Mouse (Mus musculus): ENCODE measurements around the gene Gm49368. TPM values are rescaled to one million over a fixed set of nuclear protein-coding genes. Genes with fewer than 3 reads are reported as not detected.
"Not testable (repeated sequence)": the region's sequence is repeated elsewhere in the genome, so short reads cannot be mapped to it uniquely, and the experiment has no call there.

Gene Gm49368
- not detected in 2 replicates for polyA plus RNA-seq (2014; fragmentation: Nextera tagmentation; extraction: Ambion mirVana)

- 93% methylated on average over 7 of the region's 7 CpGs for WGBS
- H3K4me2 ChIP-seq (replicated peaks), result no peak within 1 kb of the TSS
- H3K4me1 ChIP-seq (replicated peaks; ENCODE audit: control insufficient read depth, insufficient read depth, low read length), result no peaks in the 10 kb centered on the region
- DNase-seq (ENCODE audit: low spot score) (no peak), ATAC-seq (ENCODE audit: low FRiP score) (no peak)
- H3K9ac ChIP-seq, result no peak within 1 kb of the TSS
- no peak within 1 kb of the TSS for H3K27ac ChIP-seq
- H3K36me3 ChIP-seq (replicated peaks; ENCODE audit: control insufficient read depth, insufficient read depth), result no peaks in the 10 kb centered on the region
- H3K27me3 ChIP-seq (ENCODE audit: control insufficient read depth, insufficient read depth, low read length), result no peaks in the 10 kb centered on the region
- no peaks in the 10 kb centered on the region for H3K9me3 ChIP-seq (ENCODE audit: control insufficient read depth, low read length)
- H3K4me3 ChIP-seq (replicated peaks; ENCODE audit: low read length), result no peak within 1 kb of the TSS
Measured at GRCm38 (mm10) chr7:128062456-128062855, at the start of gene Gm49368, which contains the start of gene Itgam. Gene Gm49368 (plus strand): TSS chr7:128062683. Gene Itgam (plus strand): TSS chr7:128062640.

GRCm38 (mm10) chr7:128013116-128013515 lies 49.4 kb upstream of the Gm49368 start:
- WGBS, result 91% methylated on average over 13 of the region's 13 CpGs
- Histone ChIP-seq H3K4me1 (replicated peaks; ENCODE audit: control insufficient read depth, insufficient read depth, low read length) (no peaks in the 10 kb centered on the region), H3K9me3 (ENCODE audit: control insufficient read depth, low read length) (no peaks in the 10 kb centered on the region), H3K27me3 (ENCODE audit: control insufficient read depth, insufficient read depth, low read length) (no peaks in the 10 kb centered on the region), H3K4me3 (replicated peaks; ENCODE audit: low read length) (no peak overlapping the region), H3K4me2 (replicated peaks) (no peak overlapping the region), H3K9ac (no peak overlapping the region), H3K27ac (no peak overlapping the region), H3K36me3 (replicated peaks; ENCODE audit: control insufficient read depth, insufficient read depth) (no peaks in the 10 kb centered on the region)
- DNase-seq (ENCODE audit: low spot score) (no peak), ATAC-seq (ENCODE audit: low FRiP score) (no peak)

GRCm38 (mm10) chr7:128016134-128016533 lies 46.3 kb upstream of the Gm49368 start:
- H3K9me3 ChIP-seq (ENCODE audit: control insufficient read depth, low read length); H3K27ac ChIP-seq; H3K4me2 ChIP-seq (replicated peaks); H3K27me3 ChIP-seq (ENCODE audit: control insufficient read depth, insufficient read depth, low read length); H3K9ac ChIP-seq; H3K36me3 ChIP-seq (replicated peaks; ENCODE audit: control insufficient read depth, insufficient read depth); H3K4me1 ChIP-seq (replicated peaks; ENCODE audit: control insufficient read depth, insufficient read depth, low read length); DNase-seq (ENCODE audit: low spot score); ATAC-seq (ENCODE audit: low FRiP score); H3K4me3 ChIP-seq (replicated peaks; ENCODE audit: low read length): not testable (repeated sequence)
- WGBS, result 85% methylated on average over 5 of the region's 5 CpGs

- no peak overlapping the region for H3K4me2 ChIP-seq (replicated peaks)
- no peak overlapping the region for H3K27ac ChIP-seq
- H3K27me3 ChIP-seq (ENCODE audit: control insufficient read depth, insufficient read depth, low read length), result no peaks in the 10 kb centered on the region
- DNase-seq (ENCODE audit: low spot score) (no peak), ATAC-seq (ENCODE audit: low FRiP score) (no peak)
- H3K4me3 ChIP-seq (replicated peaks; ENCODE audit: low read length), result no peak overlapping the region
- H3K9me3 ChIP-seq (ENCODE audit: control insufficient read depth, low read length), result no peaks in the 10 kb centered on the region
- H3K9ac ChIP-seq, result no peak overlapping the region
- H3K36me3 ChIP-seq (replicated peaks; ENCODE audit: control insufficient read depth, insufficient read depth), result no peaks in the 10 kb centered on the region
- 91% methylated on average over 6 of the region's 6 CpGs for WGBS
- no peaks in the 10 kb centered on the region for H3K4me1 ChIP-seq (replicated peaks; ENCODE audit: control insufficient read depth, insufficient read depth, low read length)
Measured at GRCm38 (mm10) chr7:128016650-128017049, 45.8 kb upstream of the Gm49368 start.

GRCm38 (mm10) chr7:128018275-128018674 lies 44.2 kb upstream of the Gm49368 start:
- ATAC-seq (ENCODE audit: low FRiP score), result no peak
- DNase-seq (ENCODE audit: low spot score), result no peak
- Histone ChIP-seq H3K27me3 (ENCODE audit: control insufficient read depth, insufficient read depth, low read length) (no peaks in the 10 kb centered on the region), H3K9me3 (ENCODE audit: control insufficient read depth, low read length) (no peaks in the 10 kb centered on the region), H3K4me1 (replicated peaks; ENCODE audit: control insufficient read depth, insufficient read depth, low read length) (no peaks in the 10 kb centered on the region), H3K27ac (no peak overlapping the region), H3K4me2 (replicated peaks) (no peak overlapping the region), H3K36me3 (replicated peaks; ENCODE audit: control insufficient read depth, insufficient read depth) (no peaks in the 10 kb centered on the region), H3K4me3 (replicated peaks; ENCODE audit: low read length) (no peak overlapping the region), H3K9ac (no peak overlapping the region)
- 93% methylated on average over 3 of the region's 3 CpGs for WGBS

GRCm38 (mm10) chr7:128019187-128019586 lies 43.3 kb upstream of the Gm49368 start:
- no peaks in the 10 kb centered on the region for H3K36me3 ChIP-seq (replicated peaks; ENCODE audit: control insufficient read depth, insufficient read depth)
- no peaks in the 10 kb centered on the region for H3K4me1 ChIP-seq (replicated peaks; ENCODE audit: control insufficient read depth, insufficient read depth, low read length)
- DNase-seq (ENCODE audit: low spot score), result no peak
- ATAC-seq (ENCODE audit: low FRiP score), result no peak
- H3K27ac ChIP-seq, result no peak overlapping the region
- no peak overlapping the region for H3K9ac ChIP-seq
- no peak overlapping the region for H3K4me3 ChIP-seq (replicated peaks; ENCODE audit: low read length)
- H3K4me2 ChIP-seq (replicated peaks), result no peak overlapping the region
- 85% methylated on average over 2 of the region's 2 CpGs for WGBS
- no peaks in the 10 kb centered on the region for H3K9me3 ChIP-seq (ENCODE audit: control insufficient read depth, low read length)
- no peaks in the 10 kb centered on the region for H3K27me3 ChIP-seq (ENCODE audit: control insufficient read depth, insufficient read depth, low read length)

- no peak overlapping the region for H3K4me3 ChIP-seq (replicated peaks; ENCODE audit: low read length)
- ATAC-seq (ENCODE audit: low FRiP score) (no peak), DNase-seq (ENCODE audit: low spot score) (no peak)
- no peaks in the 10 kb centered on the region for H3K36me3 ChIP-seq (replicated peaks; ENCODE audit: control insufficient read depth, insufficient read depth)
- H3K27ac ChIP-seq, result no peak overlapping the region
- H3K4me2 ChIP-seq (replicated peaks), result no peak overlapping the region
- no peaks in the 10 kb centered on the region for H3K4me1 ChIP-seq (replicated peaks; ENCODE audit: control insufficient read depth, insufficient read depth, low read length)
- H3K9me3 ChIP-seq (ENCODE audit: control insufficient read depth, low read length), result no peaks in the 10 kb centered on the region
- 66% methylated on average over 8 of the region's 8 CpGs for WGBS
- no peaks in the 10 kb centered on the region for H3K27me3 ChIP-seq (ENCODE audit: control insufficient read depth, insufficient read depth, low read length)
- no peak overlapping the region for H3K9ac ChIP-seq
Measured at GRCm38 (mm10) chr7:128022974-128023373, 39.5 kb upstream of the Gm49368 start.

- H3K36me3 ChIP-seq (replicated peaks; ENCODE audit: control insufficient read depth, insufficient read depth), result no peaks in the 10 kb centered on the region
- no peak for ATAC-seq (ENCODE audit: low FRiP score)
- H3K27ac ChIP-seq, result no peak overlapping the region
Measured at GRCm38 (mm10) chr7:128023565-128023964, 38.9 kb upstream of the Gm49368 start.

GRCm38 (mm10) chr7:128024364-128024763 lies 38.1 kb upstream of the Gm49368 start:
- no peak overlapping the region for H3K4me2 ChIP-seq (replicated peaks)
- no peak overlapping the region for H3K4me3 ChIP-seq (replicated peaks; ENCODE audit: low read length)
- no peaks in the 10 kb centered on the region for H3K36me3 ChIP-seq (replicated peaks; ENCODE audit: control insufficient read depth, insufficient read depth)
- DNase-seq (ENCODE audit: low spot score) (no peak), ATAC-seq (ENCODE audit: low FRiP score) (no peak)
- H3K27me3 ChIP-seq (ENCODE audit: control insufficient read depth, insufficient read depth, low read length), result no peaks in the 10 kb centered on the region
- H3K9me3 ChIP-seq (ENCODE audit: control insufficient read depth, low read length), result no peaks in the 10 kb centered on the region
- no peak overlapping the region for H3K27ac ChIP-seq
- H3K4me1 ChIP-seq (replicated peaks; ENCODE audit: control insufficient read depth, insufficient read depth, low read length), result no peaks in the 10 kb centered on the region
- 96% methylated on average over 9 of the region's 9 CpGs for WGBS
- H3K9ac ChIP-seq, result no peak overlapping the region

More at GRCm38 (mm10) chr7:128023565-128023964, 38.9 kb upstream of the Gm49368 start:
- 94% methylated on average over 4 of the region's 4 CpGs for WGBS
- Histone ChIP-seq H3K4me1 (replicated peaks; ENCODE audit: control insufficient read depth, insufficient read depth, low read length) (no peaks in the 10 kb centered on the region), H3K9ac (no peak overlapping the region), H3K9me3 (ENCODE audit: control insufficient read depth, low read length) (no peaks in the 10 kb centered on the region), H3K4me3 (replicated peaks; ENCODE audit: low read length) (no peak overlapping the region), H3K27me3 (ENCODE audit: control insufficient read depth, insufficient read depth, low read length) (no peaks in the 10 kb centered on the region), H3K4me2 (replicated peaks) (no peak overlapping the region)
- DNase-seq (ENCODE audit: low spot score), result no peak

- Histone ChIP-seq H3K4me3 (replicated peaks; ENCODE audit: low read length) (no peak overlapping the region), H3K27me3 (ENCODE audit: control insufficient read depth, insufficient read depth, low read length) (no peaks in the 10 kb centered on the region), H3K27ac (no peak overlapping the region), H3K9me3 (ENCODE audit: control insufficient read depth, low read length) (no peaks in the 10 kb centered on the region), H3K4me2 (replicated peaks) (no peak overlapping the region), H3K4me1 (replicated peaks; ENCODE audit: control insufficient read depth, insufficient read depth, low read length) (no peaks in the 10 kb centered on the region), H3K9ac (no peak overlapping the region), H3K36me3 (replicated peaks; ENCODE audit: control insufficient read depth, insufficient read depth) (no peaks in the 10 kb centered on the region)
- DNase-seq (ENCODE audit: low spot score) (no peak), ATAC-seq (ENCODE audit: low FRiP score) (no peak)
- 97% methylated on average over 4 of the region's 4 CpGs for WGBS
Measured at GRCm38 (mm10) chr7:128024932-128025331, 37.6 kb upstream of the Gm49368 start.

All from hindbrain, embryonic 14.5 days (tissue).